Mouse (Mus musculus) heart, embryonic 15.5 days (tissue): ENCODE data around the gene Adam19. TPM values are rescaled to one million over a fixed set of nuclear protein-coding genes. Genes with fewer than 3 reads are reported as not detected.
A peak's percentile ranks its signal among the peaks of the same experiment; 100 is the strongest.

Source experiments
- ATAC-seq: fragments of 200-750 bp; cut with Nextera tagmentation; replicated peaks from 2 replicates; pipeline ENCODE4 v1.8.0; 2017; ENCODE audit warnings: low read depth, moderate TSS enrichment; ENCODE audit not compliant: insufficient number of reproducible peaks, insufficient read depth, low FRiP score
- H3K27ac ChIP-seq: fragments of 300-500 bp; sonication (generic); 2 replicates; pipeline ENCODE4 v1.5.1; 2015; ENCODE audit warnings: mild to moderate bottlenecking, inconsistent platforms
- H3K27me3 ChIP-seq: fragments of 300-500 bp; sonication (generic); 2 replicates; pipeline ENCODE4 v1.6.1; 2015; ENCODE audit warnings: inconsistent platforms
- H3K36me3 ChIP-seq: fragments of 300-500 bp; sonication (generic); 2 replicates; pipeline ENCODE4 v1.6.1; 2015; ENCODE audit warnings: mild to moderate bottlenecking, inconsistent platforms
- H3K4me1 ChIP-seq: fragments of 300-500 bp; sonication (generic); replicated peaks from 2 replicates; pipeline ENCODE4 v1.6.1; 2015; ENCODE audit warnings: inconsistent platforms
- H3K4me2 ChIP-seq: fragments of 300-500 bp; sonication (generic); 2 replicates; pipeline ENCODE4 v1.6.1; 2015; ENCODE audit warnings: inconsistent platforms, mild to moderate bottlenecking, moderate library complexity
- H3K4me3 ChIP-seq: fragments of 300-500 bp; sonication (generic); 2 replicates; pipeline ENCODE4 v1.5.1; 2015; ENCODE audit warnings: mild to moderate bottlenecking, inconsistent platforms
- H3K9ac ChIP-seq: fragments of 300-500 bp; sonication (generic); 2 replicates; pipeline ENCODE4 v1.6.1; 2015; ENCODE audit warnings: mild to moderate bottlenecking, inconsistent platforms
- H3K9me3 ChIP-seq: fragments of 300-500 bp; sonication (generic); replicated peaks from 2 replicates; pipeline ENCODE4 v1.6.1; 2016; ENCODE audit warnings: inconsistent platforms
- whole genome bisulfite sequencing: fragments of 180-500 bp; shearing (Covaris S2); methylation state at CpG from one replicate; pipeline ENCODE4 v1.1.7; 2015; ENCODE audit warnings: mixed read lengths; 5-methylcytosine and 5-hydroxymethylcytosine counted together
- polyA plus RNA-seq: library from polyadenylated mRNA; unstranded; fragments of >200 nt; fragmentation: Nextera tagmentation; extraction: Ambion mirVana; gene quantifications from 2 replicates; pipeline ENCODE4 v1.2.1, GENCODE M21; 2015

Gene Adam19
- polyA plus RNA-seq, 1 experiment from 2014 or later: 19.6 TPM

DNA sequence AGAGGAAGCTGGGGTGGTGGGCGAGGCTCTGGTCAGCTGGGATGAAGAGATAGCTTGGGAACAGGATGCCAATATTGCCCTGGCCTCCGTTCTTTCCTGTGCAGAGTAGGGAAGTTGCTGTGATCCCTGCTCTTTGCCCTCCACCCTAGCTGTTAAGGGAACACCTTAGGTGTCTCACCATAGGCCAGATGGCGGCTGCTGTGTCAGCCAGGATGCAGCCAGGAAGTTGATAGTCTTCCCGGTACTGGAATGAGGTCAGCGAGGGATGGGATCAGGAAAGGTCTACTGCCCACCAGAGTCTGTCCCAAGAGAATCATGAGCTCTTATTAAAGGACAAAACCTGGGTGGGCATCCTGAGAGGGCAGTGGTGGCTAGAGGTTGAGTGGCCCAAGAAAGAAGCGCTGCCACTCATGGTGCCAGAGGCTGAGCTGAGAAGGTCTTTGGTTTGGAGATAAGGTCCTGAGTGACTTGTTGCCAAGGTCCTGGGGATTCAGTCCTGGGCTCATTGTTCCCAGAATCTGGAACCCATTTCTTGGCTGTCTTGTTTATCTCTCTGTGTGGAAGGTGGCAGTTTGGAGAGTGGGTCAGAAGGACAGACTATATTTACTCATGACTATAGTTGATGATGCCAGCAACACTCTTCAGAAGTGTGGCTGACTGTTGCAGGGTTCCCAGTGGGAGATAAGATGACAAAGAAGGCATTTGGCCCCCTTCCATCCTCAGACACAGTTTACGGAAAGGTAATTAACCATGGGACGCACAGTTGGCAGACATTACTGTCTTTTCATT lies 54.6 kb downstream of the Adam19 start:
- no peak overlapping the region for H3K4me2 ChIP-seq
- no peak overlapping the region for H3K4me3 ChIP-seq
- H3K4me1 ChIP-seq: peaks cover 32% of the 10 kb centered on the region
- WGBS: 52% methylated on average over 8 of the region's 8 CpGs
- H3K27me3 ChIP-seq: no peaks in the 10 kb centered on the region
- peaks cover 21% of the 10 kb centered on the region for H3K36me3 ChIP-seq
- peak overlapping the region; percentile 81 for H3K27ac ChIP-seq
- H3K9me3 ChIP-seq: no peaks in the 10 kb centered on the region
- peak; percentile 75 for ATAC-seq
- no peak overlapping the region for H3K9ac ChIP-seq

DNA sequence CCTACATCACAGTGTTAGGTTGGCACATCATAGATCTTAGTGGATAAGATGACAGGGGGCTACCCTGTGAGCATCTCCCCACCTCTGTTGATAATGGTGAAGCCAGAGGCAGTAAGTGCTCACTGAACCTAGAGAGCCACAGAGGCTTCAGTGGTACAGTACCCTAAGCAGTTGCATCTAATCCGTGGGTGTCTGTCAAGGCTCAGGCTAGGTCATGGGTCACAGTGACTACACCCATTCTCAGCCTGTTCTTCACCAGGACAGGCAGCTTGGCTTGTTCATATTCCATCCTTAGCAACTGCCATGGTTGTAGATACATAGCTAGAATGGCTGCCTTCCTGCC lies 55.1 kb downstream of the Adam19 start:
- WGBS: 71% methylated on average over 1 of the region's 1 CpGs
- no peak overlapping the region for H3K9ac ChIP-seq
- H3K4me2 ChIP-seq: no peak overlapping the region
- H3K36me3 ChIP-seq: peaks cover 24% of the 10 kb centered on the region
- H3K9me3 ChIP-seq: no peaks in the 10 kb centered on the region
- peaks cover 34% of the 10 kb centered on the region for H3K4me1 ChIP-seq
- H3K4me3 ChIP-seq: no peak overlapping the region
- ATAC-seq: peak; percentile 44; the same call in 1 of the 2 replicates
- H3K27ac ChIP-seq: peak overlapping the region; percentile 81
- no peaks in the 10 kb centered on the region for H3K27me3 ChIP-seq

DNA sequence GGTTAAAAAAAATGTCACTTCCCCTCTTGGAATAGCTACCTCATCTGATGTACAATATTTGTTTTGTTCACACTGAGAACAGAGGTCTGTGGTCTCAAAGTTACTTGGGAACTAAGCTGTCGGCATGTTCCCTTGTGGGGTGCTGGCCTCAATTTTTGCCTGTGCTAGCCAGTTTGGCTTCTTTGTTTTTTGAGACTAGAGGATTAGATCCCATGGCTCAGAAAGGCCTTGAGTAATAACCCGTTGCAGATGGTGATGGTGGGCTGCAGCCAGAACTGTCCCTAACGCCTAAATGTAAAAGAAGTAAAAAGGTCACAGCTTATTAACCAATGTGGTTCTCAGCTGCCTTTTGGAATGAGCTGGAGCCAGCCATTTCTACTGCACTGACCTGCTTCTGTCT lies 57.4 kb downstream of the Adam19 start:
- Histone ChIP-seq H3K9me3 (no peaks in the 10 kb centered on the region), H3K4me3 (no peak overlapping the region), H3K27me3 (no peaks in the 10 kb centered on the region), H3K27ac (0 out of 2 replicates have a peak overlapping the region, but pooled peaks have one; percentile 0), H3K36me3 (peaks cover 31% of the 10 kb centered on the region), H3K4me1 (peaks cover 33% of the 10 kb centered on the region), H3K9ac (no peak overlapping the region), H3K4me2 (no peak overlapping the region)
- ATAC-seq: no peak
- 74% methylated on average over 3 of the region's 3 CpGs for WGBS

DNA sequence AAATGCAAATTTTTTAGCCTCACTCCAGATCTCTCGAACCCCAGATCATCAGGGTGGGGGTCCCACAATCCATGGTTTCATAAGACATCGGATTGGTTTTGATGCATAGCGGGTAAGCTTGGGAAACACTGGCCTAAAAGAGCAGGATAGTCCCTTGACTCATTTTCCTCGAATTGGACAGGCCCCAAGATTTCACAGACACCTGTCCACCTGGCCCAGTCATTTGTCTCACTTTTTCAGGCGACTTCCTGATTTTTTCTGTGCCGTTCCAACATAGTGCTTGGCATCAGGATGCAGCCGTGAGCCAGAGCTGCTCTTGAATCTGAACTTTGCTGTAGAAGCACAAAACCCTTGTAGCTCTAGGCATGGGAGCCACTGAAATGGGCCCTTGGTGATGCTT lies 58.4 kb downstream of the Adam19 start:
- peaks cover 31% of the 10 kb centered on the region for H3K4me1 ChIP-seq
- no peak overlapping the region for H3K4me3 ChIP-seq
- H3K9ac ChIP-seq: no peak overlapping the region
- no peak overlapping the region for H3K27ac ChIP-seq
- H3K9me3 ChIP-seq: no peaks in the 10 kb centered on the region
- no peak overlapping the region for H3K4me2 ChIP-seq
- no peak for ATAC-seq
- H3K36me3 ChIP-seq: peaks cover 41% of the 10 kb centered on the region
- WGBS: 89% methylated on average over 7 of the region's 7 CpGs
- no peaks in the 10 kb centered on the region for H3K27me3 ChIP-seq

DNA sequence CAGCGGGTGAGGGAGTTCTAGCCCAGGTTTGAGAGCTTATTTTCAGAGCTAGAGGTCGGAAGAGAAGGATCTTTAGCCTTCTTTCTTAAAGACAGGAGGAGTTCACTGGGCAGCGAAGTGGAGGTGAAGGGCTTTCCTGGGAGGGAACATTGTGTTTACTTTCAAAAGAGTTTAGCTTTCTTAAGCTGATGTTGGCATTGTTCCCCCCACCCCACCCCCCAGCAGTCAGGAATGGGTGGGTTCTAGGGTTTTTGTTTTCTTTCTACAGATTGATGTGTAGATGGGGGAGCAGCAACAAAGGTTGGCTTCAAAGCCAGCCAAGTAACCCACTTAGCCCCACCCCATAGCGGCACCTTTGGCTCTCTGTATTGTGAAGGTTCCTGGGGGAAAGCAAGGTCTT lies 59.2 kb downstream of the Adam19 start:
- no peak overlapping the region for H3K4me2 ChIP-seq
- H3K9ac ChIP-seq: no peak overlapping the region
- H3K27me3 ChIP-seq: no peaks in the 10 kb centered on the region
- peaks cover 24% of the 10 kb centered on the region for H3K4me1 ChIP-seq
- no peak overlapping the region for H3K27ac ChIP-seq
- 82% methylated on average over 4 of the region's 4 CpGs for WGBS
- no peak overlapping the region for H3K4me3 ChIP-seq
- no peaks in the 10 kb centered on the region for H3K9me3 ChIP-seq
- H3K36me3 ChIP-seq: peaks cover 48% of the 10 kb centered on the region
- ATAC-seq: no peak

DNA sequence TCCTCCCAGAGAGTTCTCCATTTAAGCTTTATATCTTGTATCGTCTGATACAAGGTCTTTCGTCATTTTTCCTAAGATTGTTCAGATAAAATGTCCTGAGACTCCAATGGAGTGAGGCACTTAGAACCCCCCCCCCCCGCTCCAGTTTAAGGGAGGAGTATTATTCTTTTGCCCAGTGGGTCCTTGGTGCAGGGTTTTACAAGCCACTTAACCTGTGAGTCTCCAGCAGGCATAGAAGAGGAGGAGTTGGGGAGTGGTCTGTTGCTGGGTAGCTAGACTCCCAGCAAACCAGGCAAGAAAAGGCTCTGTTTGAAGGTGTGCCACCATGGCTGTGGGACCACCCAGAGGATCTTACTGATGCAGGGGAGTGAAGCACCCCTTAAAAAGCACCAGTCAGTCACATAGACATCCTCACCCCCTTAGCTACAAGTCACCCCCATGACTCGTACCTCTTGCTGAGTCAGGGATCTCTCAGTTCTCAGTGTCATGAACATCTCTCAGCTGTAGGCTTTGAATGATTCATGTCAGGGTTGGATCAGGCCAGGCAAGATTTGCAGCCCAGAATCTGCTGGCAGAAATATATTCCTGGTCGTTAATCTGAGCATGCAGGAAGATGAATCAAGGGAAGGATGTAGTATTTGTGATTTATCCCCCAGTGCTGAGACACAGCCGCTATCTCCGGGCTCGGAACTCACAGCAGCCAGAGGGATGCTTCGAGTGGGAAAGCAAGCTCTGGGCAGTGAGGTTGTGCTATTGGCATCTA lies 59.8 kb downstream of the Adam19 start:
- Histone ChIP-seq H3K36me3 (peaks cover 49% of the 10 kb centered on the region), H3K9me3 (no peaks in the 10 kb centered on the region), H3K27ac (0 out of 2 replicates have a peak overlapping the region, but pooled peaks have one; percentile 9), H3K4me1 (peaks cover 18% of the 10 kb centered on the region), H3K27me3 (no peaks in the 10 kb centered on the region), H3K4me2 (no peak overlapping the region), H3K9ac (no peak overlapping the region), H3K4me3 (no peak overlapping the region)
- no peak for ATAC-seq
- WGBS: 70% methylated on average over 9 of the region's 9 CpGs

DNA sequence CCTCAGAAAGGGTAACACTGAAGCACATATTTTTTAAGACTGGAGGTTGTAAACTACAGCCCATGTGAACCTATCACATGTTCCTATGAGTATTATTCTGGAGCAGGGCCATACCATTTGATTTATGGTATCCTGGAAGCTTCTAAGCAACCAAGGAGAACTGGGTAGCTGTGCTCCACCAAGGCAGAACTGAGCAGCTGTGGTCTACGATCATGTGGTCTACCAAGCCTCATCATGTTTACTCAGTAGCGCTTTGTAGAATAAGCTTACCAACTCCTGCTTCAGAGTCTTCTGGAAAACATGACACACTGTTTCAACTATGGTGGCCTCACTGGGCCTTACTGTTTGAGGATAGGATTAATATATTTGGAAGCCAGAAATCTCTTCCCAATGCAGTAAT lies 60.7 kb downstream of the Adam19 start:
- Histone ChIP-seq H3K4me1 (peaks cover 15% of the 10 kb centered on the region), H3K36me3 (peaks cover 53% of the 10 kb centered on the region), H3K4me2 (no peak overlapping the region), H3K9me3 (no peaks in the 10 kb centered on the region), H3K27me3 (no peaks in the 10 kb centered on the region), H3K9ac (no peak overlapping the region), H3K4me3 (no peak overlapping the region), H3K27ac (no peak overlapping the region)
- 77% methylated on average over 2 of the region's 2 CpGs for WGBS
- no peak for ATAC-seq

DNA sequence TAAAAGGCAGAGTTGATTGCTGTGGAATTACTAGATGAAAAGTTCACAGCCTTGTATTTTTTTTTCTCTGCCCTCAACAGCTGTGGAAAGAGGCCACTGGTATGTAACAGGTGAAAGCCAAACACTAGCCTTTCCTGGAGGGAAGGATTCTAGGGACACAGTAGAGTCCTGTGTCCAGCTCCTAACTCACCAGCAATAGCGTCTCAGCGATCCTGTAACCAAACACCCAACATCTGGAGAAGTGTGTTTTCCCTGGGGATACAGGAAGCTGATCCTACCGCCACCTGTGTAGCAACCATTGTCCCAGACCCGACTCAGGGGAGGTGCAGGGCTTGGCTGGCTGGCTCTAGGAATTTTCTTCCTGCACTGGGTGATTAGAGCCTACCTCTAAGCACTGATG lies 63.8 kb downstream of the Adam19 start:
- Histone ChIP-seq H3K9ac (no peak overlapping the region), H3K4me2 (no peak overlapping the region), H3K27ac (no peak overlapping the region), H3K27me3 (no peaks in the 10 kb centered on the region), H3K4me3 (no peak overlapping the region), H3K36me3 (peaks cover 60% of the 10 kb centered on the region), H3K4me1 (peaks cover 11% of the 10 kb centered on the region), H3K9me3 (no peaks in the 10 kb centered on the region)
- ATAC-seq: no peak
- WGBS: 46% methylated on average over 4 of the region's 4 CpGs

DNA sequence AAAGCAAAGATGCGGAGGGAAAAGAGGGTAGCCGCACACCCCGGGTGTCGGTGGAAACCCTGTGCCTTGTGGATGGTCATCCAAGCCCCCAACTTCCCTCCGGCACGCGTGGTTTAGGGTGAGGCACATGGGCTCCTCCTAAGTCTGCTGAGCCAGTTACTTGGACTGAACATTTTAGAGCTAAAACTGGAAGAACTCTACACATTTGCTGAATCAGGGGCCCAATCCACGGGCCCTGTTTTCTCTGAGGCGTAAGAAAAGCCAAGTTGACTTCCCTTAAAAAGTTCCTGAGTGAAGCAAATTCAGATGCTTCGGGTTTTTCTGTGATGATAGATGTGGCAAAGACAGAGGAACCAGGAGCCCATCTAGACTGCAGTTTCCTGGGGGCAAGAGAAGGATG lies 64.3 kb downstream of the Adam19 start:
- H3K4me3 ChIP-seq: no peak overlapping the region
- H3K9me3 ChIP-seq: no peaks in the 10 kb centered on the region
- no peak overlapping the region for H3K4me2 ChIP-seq
- H3K4me1 ChIP-seq: peaks cover 11% of the 10 kb centered on the region
- H3K27ac ChIP-seq: no peak overlapping the region
- 92% methylated on average over 10 of the region's 10 CpGs for WGBS
- H3K36me3 ChIP-seq: peaks cover 60% of the 10 kb centered on the region
- H3K9ac ChIP-seq: no peak overlapping the region
- no peak for ATAC-seq
- no peaks in the 10 kb centered on the region for H3K27me3 ChIP-seq

DNA sequence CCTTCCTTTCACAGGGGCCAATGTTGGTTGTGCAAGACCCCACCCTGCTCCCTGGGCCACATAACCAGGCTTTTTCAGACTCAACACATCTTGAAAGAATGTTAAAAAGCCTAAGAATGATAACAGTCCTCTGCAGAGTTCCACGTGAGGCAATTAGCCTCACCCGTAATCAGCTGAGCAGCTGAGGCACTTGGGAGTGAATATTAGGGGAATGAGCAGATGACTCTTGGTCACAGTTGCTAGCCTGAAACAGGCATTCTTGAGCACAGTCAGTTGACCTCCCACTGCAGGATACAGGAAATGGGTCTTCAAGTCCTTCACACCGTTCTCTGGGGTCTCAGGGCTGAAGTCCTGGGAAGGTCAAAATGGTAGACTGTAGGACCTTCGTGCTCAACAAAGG lies 65.9 kb downstream of the Adam19 start:
- no peak overlapping the region for H3K9ac ChIP-seq
- no peak overlapping the region for H3K4me2 ChIP-seq
- 53% methylated on average over 4 of the region's 4 CpGs for WGBS
- H3K27ac ChIP-seq: peak overlapping the region; percentile 33; the same call in 1 of the 2 replicates
- H3K27me3 ChIP-seq: no peaks in the 10 kb centered on the region
- H3K9me3 ChIP-seq: no peaks in the 10 kb centered on the region
- H3K4me1 ChIP-seq: peaks cover 6% of the 10 kb centered on the region
- peaks cover 58% of the 10 kb centered on the region for H3K36me3 ChIP-seq
- no peak for ATAC-seq
- no peak overlapping the region for H3K4me3 ChIP-seq

DNA sequence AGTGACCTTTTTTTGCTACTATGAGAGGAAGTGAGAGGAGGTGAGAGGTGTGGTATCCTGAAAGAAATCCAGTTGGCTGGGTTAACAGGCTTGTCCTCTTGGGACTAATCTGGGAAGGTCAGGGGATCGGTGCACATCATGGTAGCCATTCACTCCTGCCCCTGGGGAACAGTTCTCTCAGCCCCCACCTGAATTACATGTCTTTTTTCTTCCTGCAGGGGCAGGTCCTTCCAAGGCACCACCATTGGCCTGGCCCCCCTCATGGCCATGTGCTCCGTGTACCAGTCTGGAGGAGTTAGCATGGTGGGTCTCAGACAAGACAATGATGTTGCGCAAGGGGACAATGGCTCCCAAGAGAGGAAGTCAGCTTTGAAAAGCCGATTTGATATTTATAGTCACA lies 67.1 kb downstream of the Adam19 start:
- Histone ChIP-seq H3K36me3 (peaks cover 68% of the 10 kb centered on the region), H3K4me3 (no peak overlapping the region), H3K27ac (0 out of 2 replicates have a peak overlapping the region, but pooled peaks have one; percentile 20), H3K27me3 (no peaks in the 10 kb centered on the region), H3K9ac (no peak overlapping the region), H3K4me2 (no peak overlapping the region), H3K9me3 (no peaks in the 10 kb centered on the region), H3K4me1 (peaks cover 10% of the 10 kb centered on the region)
- ATAC-seq: no peak
- WGBS: 81% methylated on average over 4 of the region's 4 CpGs
